Mouse (Mus musculus): ENCODE results near the gene Pip5k1c.

DNA sequence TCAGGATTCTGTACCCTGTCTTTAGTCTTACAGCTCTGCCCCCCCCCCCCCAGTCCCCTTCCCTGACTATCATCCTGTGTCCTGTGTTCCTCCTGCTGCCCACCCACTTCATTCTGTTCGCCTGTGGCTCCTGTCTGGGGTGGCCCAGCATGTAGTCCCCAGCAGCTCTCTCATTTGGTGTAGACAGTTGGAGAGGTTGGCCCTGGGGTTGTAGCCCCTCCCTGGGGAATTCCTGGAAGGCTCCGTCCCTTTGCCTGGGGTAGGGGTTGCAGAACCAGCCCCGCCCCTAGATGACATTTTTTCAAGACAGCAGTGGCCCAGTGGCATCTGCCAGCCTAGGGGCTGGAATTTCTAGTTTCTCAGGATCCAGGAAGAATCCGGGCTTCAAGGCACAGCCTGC, 65.4 kb downstream of the Pip5k1c start:
- TF ChIP-seq POLR2A (IDR thresholded peaks at IDR 0.05; ENCODE audit: control insufficient read depth, extremely low read depth, insufficient read depth, low read length, poor library complexity) (no peak), CTCF (IDR thresholded peaks at IDR 0.05; ENCODE audit: borderline replicate concordance, control insufficient read depth, extremely low read depth, insufficient read depth, low read length, poor library complexity) (no peak)
